Mouse (Mus musculus) limb, embryonic 11.5 days (tissue): Measurements from ENCODE around the gene Sirpa. TPM values are rescaled to one million over a fixed set of nuclear protein-coding genes. Genes with fewer than 3 reads are reported as not detected.

Experiments used
- ATAC-seq: fragments of 200-750 bp; cut with Nextera tagmentation; 2 replicates; pipeline ENCODE4 v1.8.0; 2017; ENCODE audit warnings: low read depth; ENCODE audit not compliant: insufficient number of reproducible peaks, low FRiP score, low TSS enrichment
- DNase-seq: peaks from one replicate; pipeline ENCODE4 v3.0.0-alpha.2; 2015; ENCODE audit warnings: low spot score
- H3K27ac ChIP-seq: fragments of 300-500 bp; sonication (generic); replicated peaks from 2 replicates; pipeline ENCODE4 v1.5.1; 2014; ENCODE audit warnings: low read depth, mild to moderate bottlenecking, low read length
- H3K27me3 ChIP-seq: fragments of 300-500 bp; sonication (generic); 2 replicates; pipeline ENCODE4 v1.6.1; 2014; ENCODE audit warnings: mild to moderate bottlenecking, low read length, mixed read lengths; ENCODE audit not compliant: control insufficient read depth, insufficient read depth
- H3K36me3 ChIP-seq: fragments of 300-500 bp; sonication (generic); 2 replicates; pipeline ENCODE4 v1.6.1; 2014; ENCODE audit warnings: mild to moderate bottlenecking, low read length, moderate library complexity, mixed read lengths; ENCODE audit not compliant: control insufficient read depth, insufficient read depth
- H3K4me1 ChIP-seq: fragments of 300-500 bp; sonication (generic); 2 replicates; pipeline ENCODE4 v1.6.1; 2014; ENCODE audit warnings: low read length, mixed read lengths; ENCODE audit not compliant: control insufficient read depth, insufficient read depth
- H3K4me2 ChIP-seq: fragments of 300-500 bp; sonication (generic); 2 replicates; pipeline ENCODE4 v1.6.1; 2014; ENCODE audit warnings: low read depth, mild to moderate bottlenecking, moderate library complexity; ENCODE audit not compliant: severe bottlenecking
- H3K4me3 ChIP-seq: fragments of 300-500 bp; sonication (generic); 2 replicates; pipeline ENCODE4 v1.5.1; 2014; ENCODE audit warnings: low read depth, low read length
- H3K9ac ChIP-seq: fragments of 300-500 bp; sonication (generic); 2 replicates; pipeline ENCODE4 v1.6.1; 2014; ENCODE audit warnings: mild to moderate bottlenecking, low read length
- H3K9me3 ChIP-seq: fragments of 300-500 bp; sonication (generic); 2 replicates; pipeline ENCODE4 v1.6.1; 2016; ENCODE audit warnings: low read length; ENCODE audit not compliant: control insufficient read depth
- WGBS: fragments of 180-500 bp; shearing (Covaris S2); extraction: QIAGEN DNeasy Blood & Tissue Kit; methylation state at CpG from one replicate; pipeline ENCODE4 v1.1.7; 2014; 5-methylcytosine and 5-hydroxymethylcytosine counted together
- polyA plus RNA-seq: library from polyadenylated mRNA; unstranded; fragments of >200 nt; fragmentation: Nextera tagmentation; extraction: Ambion mirVana; gene quantifications from 2 replicates; pipeline ENCODE4 v1.2.1, GENCODE M21; 2014

Sirpa gene
- polyA plus RNA-seq, 1 experiment from 2014 or later = 16.0 TPM

- 87% methylated on average over 5 of the region's 5 CpGs for WGBS
- ATAC-seq = no peak
- Histone ChIP-seq H3K4me1 (peaks cover 8% of the 10 kb centered on the region; the same call in 1 of the 2 replicates), H3K27me3 (no peaks in the 10 kb centered on the region), H3K4me2 (no peak overlapping the region), H3K9me3 (no peaks in the 10 kb centered on the region), H3K4me3 (no peak overlapping the region), H3K36me3 (no peaks in the 10 kb centered on the region), H3K27ac (no peak overlapping the region), H3K9ac (no peak overlapping the region)
- DNase-seq = no peak
Observed at GRCm38 (mm10) chr2:129622918-129623317, 30.3 kb downstream of the Sirpa start.

- ATAC-seq (no peak), DNase-seq (no peak)
- Histone ChIP-seq H3K4me1 (peaks cover 8% of the 10 kb centered on the region; the same call in 1 of the 2 replicates), H3K4me3 (no peak overlapping the region), H3K27ac (no peak overlapping the region), H3K9ac (no peak overlapping the region), H3K4me2 (no peak overlapping the region), H3K9me3 (no peaks in the 10 kb centered on the region), H3K36me3 (no peaks in the 10 kb centered on the region), H3K27me3 (no peaks in the 10 kb centered on the region)
- whole genome bisulfite sequencing = 84% methylated on average over 7 of the region's 7 CpGs
Observed at GRCm38 (mm10) chr2:129623771-129624170, 31.1 kb downstream of the Sirpa start.

GRCm38 (mm10) chr2:129624246-129624918 lies 31.7 kb downstream of the Sirpa start:
- Histone ChIP-seq H3K4me1 (peaks cover 8% of the 10 kb centered on the region; the same call in 1 of the 2 replicates), H3K4me3 (no peak overlapping the region), H3K27ac (no peak overlapping the region), H3K4me2 (no peak overlapping the region; the same call in 1 of the 2 replicates), H3K27me3 (no peaks in the 10 kb centered on the region), H3K9ac (no peak overlapping the region), H3K36me3 (no peaks in the 10 kb centered on the region), H3K9me3 (no peaks in the 10 kb centered on the region)
- WGBS = 56% methylated on average over 13 of the region's 13 CpGs
- ATAC-seq = no peak
- no peak for DNase-seq

GRCm38 (mm10) chr2:129624956-129625355 lies 32.3 kb downstream of the Sirpa start:
- Histone ChIP-seq H3K4me2 (no peak overlapping the region), H3K27me3 (no peaks in the 10 kb centered on the region), H3K9me3 (no peaks in the 10 kb centered on the region), H3K4me3 (no peak overlapping the region), H3K9ac (no peak overlapping the region), H3K27ac (no peak overlapping the region), H3K36me3 (no peaks in the 10 kb centered on the region), H3K4me1 (peaks cover 8% of the 10 kb centered on the region; the same call in 1 of the 2 replicates)
- DNase-seq (no peak), ATAC-seq (no peak)
- WGBS = 75% methylated on average over 6 of the region's 6 CpGs

- DNase-seq (no peak), ATAC-seq (no peak)
- H3K4me3 ChIP-seq = no peak overlapping the region
- H3K4me2 ChIP-seq = no peak overlapping the region
- H3K36me3 ChIP-seq = no peaks in the 10 kb centered on the region
- H3K27ac ChIP-seq = no peak overlapping the region
- no peaks in the 10 kb centered on the region for H3K27me3 ChIP-seq
- H3K9ac ChIP-seq = no peak overlapping the region
- H3K9me3 ChIP-seq = no peaks in the 10 kb centered on the region
- H3K4me1 ChIP-seq = peaks cover 8% of the 10 kb centered on the region; the same call in 1 of the 2 replicates
- 84% methylated on average over 4 of the region's 4 CpGs for WGBS
Observed at GRCm38 (mm10) chr2:129625845-129626244, 33.2 kb downstream of the Sirpa start.

- Histone ChIP-seq H3K27ac (no peak overlapping the region), H3K4me1 (peaks cover 8% of the 10 kb centered on the region; the same call in 1 of the 2 replicates), H3K9me3 (no peaks in the 10 kb centered on the region), H3K4me2 (no peak overlapping the region), H3K36me3 (no peaks in the 10 kb centered on the region), H3K9ac (no peak overlapping the region), H3K27me3 (no peaks in the 10 kb centered on the region), H3K4me3 (no peak overlapping the region)
- 90% methylated on average over 4 of the region's 4 CpGs for WGBS
- ATAC-seq (no peak), DNase-seq (no peak)
Observed at GRCm38 (mm10) chr2:129626621-129627061, 34.0 kb downstream of the Sirpa start.

- DNase-seq = no peak
- Histone ChIP-seq H3K36me3 (no peaks in the 10 kb centered on the region), H3K4me1 (peaks cover 8% of the 10 kb centered on the region; the same call in 1 of the 2 replicates), H3K4me2 (no peak overlapping the region), H3K9ac (no peak overlapping the region), H3K27me3 (no peaks in the 10 kb centered on the region), H3K4me3 (no peak overlapping the region), H3K9me3 (no peaks in the 10 kb centered on the region), H3K27ac (no peak overlapping the region)
- ATAC-seq = no peak
- WGBS = 95% methylated on average over 5 of the region's 5 CpGs
Observed at GRCm38 (mm10) chr2:129627133-129627532, 34.5 kb downstream of the Sirpa start.

GRCm38 (mm10) chr2:129627811-129628210 lies 35.2 kb downstream of the Sirpa start:
- no peaks in the 10 kb centered on the region for H3K27me3 ChIP-seq
- H3K9ac ChIP-seq = no peak overlapping the region
- no peak overlapping the region for H3K27ac ChIP-seq
- ATAC-seq (no peak), DNase-seq (no peak)
- peaks cover 8% of the 10 kb centered on the region; the same call in 1 of the 2 replicates for H3K4me1 ChIP-seq
- no peak overlapping the region for H3K4me2 ChIP-seq
- no peaks in the 10 kb centered on the region for H3K9me3 ChIP-seq
- no peaks in the 10 kb centered on the region for H3K36me3 ChIP-seq
- WGBS = 91% methylated on average over 13 of the region's 13 CpGs
- no peak overlapping the region for H3K4me3 ChIP-seq
